Mouse (Mus musculus): Measurements from ENCODE around the gene Nnat.

DNA sequence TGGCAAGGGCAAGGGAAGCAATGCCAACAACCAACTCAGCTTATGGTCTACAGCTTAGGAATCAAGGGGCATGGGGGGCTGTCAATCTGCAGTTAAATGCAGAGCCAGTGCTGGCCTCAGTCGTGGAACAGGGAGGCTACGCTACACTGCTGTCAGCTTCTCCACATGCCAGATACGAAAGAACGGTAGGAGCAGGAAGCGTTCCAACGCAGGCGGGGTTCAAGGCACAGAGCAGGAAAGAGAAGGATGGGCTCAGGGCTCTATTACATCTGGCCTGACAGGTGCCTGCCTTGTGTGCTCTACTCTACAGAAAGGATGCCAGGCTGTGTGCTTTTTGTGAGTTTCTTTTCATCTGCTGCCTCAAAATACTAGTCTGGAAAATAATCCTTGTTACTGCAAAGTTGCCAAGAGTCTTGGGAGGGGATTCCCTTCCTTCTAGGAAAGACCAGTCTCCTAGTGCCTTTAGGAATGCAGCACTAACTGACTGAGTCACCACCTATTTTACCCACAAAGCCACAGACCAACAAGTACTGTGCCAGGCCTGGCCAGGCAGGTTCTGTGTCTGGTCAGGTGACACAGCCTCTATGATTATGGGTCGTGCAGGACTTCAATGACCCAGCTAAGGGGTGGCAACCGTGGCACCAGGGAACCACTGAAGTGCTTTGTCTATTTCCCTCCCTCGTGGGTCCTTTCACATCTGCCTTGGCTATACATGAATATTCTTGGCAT, 7.6 kb upstream of the Nnat start:
- no peak for TF ChIP-seq POLR2A (IDR thresholded peaks at IDR 0.05; ENCODE audit: insufficient read depth, low read depth, low read length)
- TF ChIP-seq CTCF (IDR thresholded peaks at IDR 0.05), result no peak
